Mouse (Mus musculus) R1 (cell line): ENCODE data around the gene Cdr2l.
A peak's percentile ranks its signal among the peaks of the same experiment; 100 is the strongest.

Experiments
- DNase-seq: peaks from one replicate; pipeline ENCODE4 v3.0.0-alpha.2; 2018; ENCODE audit warnings: low read depth, low spot score

Gene Cdr2l

GRCm38 (mm10) chr11:115441417-115441816 is 59.7 kb downstream of the Cdr2l start:
- peak; percentile 72 for DNase-seq
